12 mouse cellular contexts compared by ENCODE assay signal in the genomic region with DNA sequence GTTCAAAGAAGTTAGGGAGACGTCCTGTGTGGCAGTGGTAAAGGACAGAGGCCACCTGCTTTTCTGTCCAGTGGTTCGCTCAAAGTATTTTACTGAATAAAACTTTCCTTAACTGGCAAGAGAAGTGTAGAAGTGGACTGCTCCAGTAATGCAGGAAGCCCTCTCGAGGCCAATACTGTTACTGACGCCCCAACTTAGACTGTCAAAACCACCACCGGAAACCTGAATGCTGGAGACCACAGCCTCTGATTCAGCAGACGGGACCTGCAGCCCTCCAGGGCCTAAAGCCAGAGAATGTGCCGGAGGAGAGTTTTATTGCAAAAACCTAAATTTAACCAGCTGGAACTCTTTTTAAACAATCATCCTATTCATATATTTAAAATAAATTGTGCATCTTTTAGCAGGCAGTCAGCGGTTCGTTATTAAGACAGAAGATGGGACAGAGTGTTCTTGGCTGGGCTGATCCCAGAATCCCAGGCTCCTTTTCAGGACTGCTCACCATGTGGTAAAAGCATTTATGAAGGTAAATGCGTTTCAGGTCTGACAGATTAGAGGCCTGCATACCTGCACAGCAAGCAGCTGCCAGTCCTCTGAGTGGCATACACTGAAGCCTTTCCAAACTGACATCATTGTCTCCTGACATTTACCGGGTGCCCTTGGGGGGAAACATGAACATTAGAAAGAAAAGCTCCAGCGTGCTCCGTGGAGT. TPM values are rescaled to one million over a fixed set of nuclear protein-coding genes. Genes with fewer than 3 reads are reported as not detected.
DNase-seq lines count a peak whose midpoint lies in the region; ATAC-seq and TF ChIP-seq lines count a peak whose summit lies in the region.
"Had no signal": no experiment of that assay in that cellular context is flagged by ENCODE, and none has a peak within 500 bp of the region (broad histone marks: within the 10 kb centered on the region; RNA-seq: fewer than 3 reads in every experiment).

No protein-coding gene starts in this region.

- WGBS in kidney, postnatal 0 days: 56% methylated on average over 13 of the region's 13 CpGs
- WGBS in kidney, embryonic 14.5 days: 66% methylated on average over 13 of the region's 13 CpGs
- WGBS in stomach, embryonic 16.5 days: 52% methylated on average over 13 of the region's 13 CpGs

- H3K4me2 ChIP-seq in kidney, postnatal 0 days (ENCODE audit: low read length): no peak overlapping the region
- H3K4me2 ChIP-seq in kidney, embryonic 14.5 days (replicated peaks; ENCODE audit: low read depth, low read length): no peak overlapping the region
- H3K4me2 ChIP-seq in stomach, embryonic 16.5 days (ENCODE audit: low read depth, low read length): no peak overlapping the region
- H3K4me2 ChIP-seq: embryonic facial prominence, embryonic 12.5 days; midbrain, embryonic 11.5 days had no signal

- intact Hi-C loops in left cerebral cortex, postnatal 25 days (cut with DNase I): no loop called here

- H3K4me1 ChIP-seq in kidney, postnatal 0 days (replicated peaks; ENCODE audit: insufficient read depth, low read length): no peaks in the 10 kb centered on the region
- no peaks in the 10 kb centered on the region for H3K4me1 ChIP-seq in kidney, embryonic 14.5 days (ENCODE audit: control insufficient read depth, insufficient read depth, low read length)
- H3K4me1 ChIP-seq in stomach, embryonic 16.5 days (ENCODE audit: control insufficient read depth, insufficient read depth, low read length): no peaks in the 10 kb centered on the region
- H3K4me1 ChIP-seq: embryonic facial prominence, embryonic 12.5 days; hindbrain, embryonic 10.5 days had no signal

- ATAC-seq in kidney, postnatal 0 days (replicated peaks; ENCODE audit: low FRiP score, low read depth): no peak
- ATAC-seq in kidney, embryonic 14.5 days (ENCODE audit: low FRiP score, low TSS enrichment): no peak
- ATAC-seq in stomach, embryonic 16.5 days (ENCODE audit: insufficient read depth, low FRiP score): peak; percentile 75; the same call in 1 of the 2 replicates

- H3K9me3 ChIP-seq in kidney, postnatal 0 days (replicated peaks; ENCODE audit: low read length): no peaks in the 10 kb centered on the region
- H3K9me3 ChIP-seq in kidney, embryonic 14.5 days (ENCODE audit: control insufficient read depth, low read length): no peaks in the 10 kb centered on the region
- no peaks in the 10 kb centered on the region for H3K9me3 ChIP-seq in stomach, embryonic 16.5 days (replicated peaks; ENCODE audit: control insufficient read depth, low read length)
- H3K9me3 ChIP-seq: embryonic facial prominence, embryonic 12.5 days; hindbrain, embryonic 10.5 days had no signal

- peak; percentile 64 for DNase-seq in kidney, postnatal 0 days (ENCODE audit: low spot score)
- DNase-seq in CD4-positive, CD25-positive, alpha-beta regulatory T cell, adult 2 months (ENCODE audit: low read depth, low spot score): peak; percentile 46
- peak; percentile 57 for DNase-seq in induced T-regulatory cell, adult 2 months (ENCODE audit: low read depth)
- DNase-seq in left cerebral cortex, postnatal 25 days (ENCODE audit: low spot score in 2 of 2): no peak
- DNase-seq in liver: no peak
- DNase-seq in spleen, postnatal 4 days (ENCODE audit: low spot score in 2 of 2): no peak

- H3K27me3 ChIP-seq in kidney, postnatal 0 days (ENCODE audit: insufficient read depth, low read length): no peaks in the 10 kb centered on the region
- no peaks in the 10 kb centered on the region for H3K27me3 ChIP-seq in kidney, embryonic 14.5 days (ENCODE audit: control insufficient read depth, insufficient read depth, low read length)
- no peaks in the 10 kb centered on the region for H3K27me3 ChIP-seq in stomach, embryonic 16.5 days (ENCODE audit: control insufficient read depth, insufficient read depth, low read length)
- H3K27me3 ChIP-seq: embryonic facial prominence, embryonic 12.5 days had no signal

- H3K9ac ChIP-seq in kidney, postnatal 0 days (ENCODE audit: low read depth, low read length): no peak overlapping the region
- no peak overlapping the region for H3K9ac ChIP-seq in kidney, embryonic 14.5 days (ENCODE audit: low read depth, low read length)
- H3K9ac ChIP-seq in stomach, embryonic 16.5 days (ENCODE audit: low read length): no peak overlapping the region
- H3K9ac ChIP-seq: embryonic facial prominence, embryonic 12.5 days had no signal

- no peaks in the 10 kb centered on the region for H3K36me3 ChIP-seq in kidney, postnatal 0 days (ENCODE audit: insufficient read depth, low read length)
- no peaks in the 10 kb centered on the region for H3K36me3 ChIP-seq in kidney, embryonic 14.5 days (ENCODE audit: control insufficient read depth, insufficient read depth, low read length)
- no peaks in the 10 kb centered on the region for H3K36me3 ChIP-seq in stomach, embryonic 16.5 days (ENCODE audit: control insufficient read depth, insufficient read depth, low read length)
- H3K36me3 ChIP-seq: embryonic facial prominence, embryonic 12.5 days; hindbrain, embryonic 10.5 days had no signal

- no peak overlapping the region for H3K27ac ChIP-seq in kidney, postnatal 0 days
- no peak overlapping the region for H3K27ac ChIP-seq in kidney, embryonic 14.5 days (ENCODE audit: low read depth, low read length)
- H3K27ac ChIP-seq in stomach, embryonic 16.5 days (ENCODE audit: low read length): peak overlapping the region; percentile 22; the same call in 1 of the 2 replicates
- H3K27ac ChIP-seq: embryonic facial prominence, embryonic 12.5 days; hindbrain, embryonic 10.5 days had no signal

- no peak overlapping the region for H3K4me3 ChIP-seq in kidney, postnatal 0 days (replicated peaks; ENCODE audit: low read depth, low read length)
- H3K4me3 ChIP-seq in kidney, embryonic 14.5 days (ENCODE audit: low read length): no peak overlapping the region
- H3K4me3 ChIP-seq in stomach, embryonic 16.5 days (replicated peaks; ENCODE audit: low read length): no peak overlapping the region
- H3K4me3 ChIP-seq: embryonic facial prominence, embryonic 12.5 days; hindbrain, embryonic 10.5 days had no signal

- TF ChIP-seq CTCF in kidney, postnatal 0 days (IDR thresholded peaks at IDR 0.05; ENCODE audit: low read depth): peak; percentile 42

RNA-seq across cellular contexts. Expression of a gene that starts 27.1 kb away (rescaled TPM):
- 5.2 and 7.1 TPM in 2 replicates for polyA plus RNA-seq in kidney, postnatal 0 days (2015; fragmentation: Nextera tagmentation; extraction: Ambion mirVana)
- 2.1 and 2.4 TPM in 2 replicates for polyA plus RNA-seq in kidney, embryonic 14.5 days (2014; fragmentation: Nextera tagmentation; extraction: Ambion mirVana)
- 3.4 and 4.6 TPM in 2 replicates for polyA plus RNA-seq in stomach, embryonic 16.5 days (2015; fragmentation: Nextera tagmentation; extraction: Ambion mirVana)
- total RNA-seq in left cerebral cortex, postnatal 25 days (2021): 10 to 100 TPM; 11.2 to 14.1 TPM
- total RNA-seq: liver, adult 2 months had no signal
- polyA plus RNA-seq: liver, adult 2 months had no signal

Comparison
In these comparisons a context has a peak if more than half of its experiments do, and no peak if none do; other contexts are left out.
1. DNase-seq: peak in kidney, postnatal 0 days (single experiment), CD4-positive, CD25-positive, alpha-beta regulatory T cell, adult 2 months (single experiment) and induced T-regulatory cell, adult 2 months (single experiment); none in left cerebral cortex, postnatal 25 days (0 of 2), liver (single experiment) and spleen, postnatal 4 days (0 of 2).